Mouse (Mus musculus) thymus, adult 18-20 months (tissue): Measurements from ENCODE around the gene Nit2.

Source experiments
- DNase-seq, 2 experiments: peaks; one replicate each; pipeline ENCODE4 v3.0.0; 2022; ENCODE audit warnings: mixed read lengths in 2 of 2

Nit2 gene

DNA sequence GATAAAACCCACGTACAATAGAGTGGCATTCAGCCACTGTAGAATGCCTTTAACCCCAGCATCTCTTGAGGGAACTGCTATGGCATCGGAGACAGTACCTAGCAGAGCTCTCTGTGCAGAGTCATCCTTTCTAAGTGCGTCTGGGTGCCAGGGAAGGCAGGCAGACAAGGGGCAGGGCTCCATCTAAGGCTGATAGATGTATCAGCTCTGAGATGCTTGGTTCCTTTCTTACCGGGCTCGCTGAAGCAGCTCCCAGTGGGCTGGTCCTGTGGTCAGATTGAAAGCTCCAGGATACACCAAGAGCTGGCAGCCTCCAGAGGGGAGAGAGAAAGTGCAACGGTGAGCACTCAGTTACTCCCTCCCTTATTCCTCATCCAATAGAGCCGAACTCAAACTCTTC lies 7.3 kb downstream of the Nit2 start:
- DNase-seq = no peak

DNA sequence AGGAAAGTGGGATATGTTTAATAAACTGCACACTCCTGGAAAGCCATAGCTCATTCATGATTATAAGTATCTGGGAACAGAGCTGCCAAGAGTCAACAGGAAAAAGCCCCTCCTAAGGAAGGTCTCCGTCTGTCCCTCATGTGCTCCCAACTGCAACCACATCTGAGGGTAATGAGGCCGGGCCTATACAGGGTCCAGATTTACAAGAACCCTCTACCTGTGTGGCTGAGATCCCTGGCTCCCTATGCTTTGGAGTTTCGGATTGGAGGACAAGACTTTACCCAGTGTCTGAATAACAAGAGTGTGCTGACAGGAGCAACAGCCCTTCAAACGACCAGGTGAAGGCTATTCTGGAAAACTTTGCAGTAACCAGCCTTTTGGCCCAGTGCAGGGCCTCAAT lies 9.4 kb downstream of the Nit2 start:
- DNase-seq = no peak

DNA sequence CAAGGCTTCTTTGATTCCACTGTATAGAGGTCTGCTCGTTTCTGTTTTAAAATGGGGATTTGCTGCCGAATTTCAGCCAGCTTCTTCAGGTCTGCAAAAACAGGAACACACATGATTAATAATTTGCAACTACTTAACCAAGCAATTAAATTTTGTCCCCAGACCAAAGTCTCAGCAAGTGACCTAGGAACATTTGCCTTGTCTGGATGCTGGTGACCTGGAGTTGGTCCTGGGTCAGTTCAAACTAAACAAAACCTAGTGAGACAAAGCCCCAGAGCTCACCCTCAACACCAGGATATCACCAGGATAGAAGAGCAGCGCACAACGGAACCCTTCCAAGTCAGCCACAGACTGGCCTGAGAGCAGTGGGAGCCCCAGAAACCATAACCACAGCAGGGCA lies 10.1 kb downstream of the Nit2 start:
- no peak for DNase-seq

DNA sequence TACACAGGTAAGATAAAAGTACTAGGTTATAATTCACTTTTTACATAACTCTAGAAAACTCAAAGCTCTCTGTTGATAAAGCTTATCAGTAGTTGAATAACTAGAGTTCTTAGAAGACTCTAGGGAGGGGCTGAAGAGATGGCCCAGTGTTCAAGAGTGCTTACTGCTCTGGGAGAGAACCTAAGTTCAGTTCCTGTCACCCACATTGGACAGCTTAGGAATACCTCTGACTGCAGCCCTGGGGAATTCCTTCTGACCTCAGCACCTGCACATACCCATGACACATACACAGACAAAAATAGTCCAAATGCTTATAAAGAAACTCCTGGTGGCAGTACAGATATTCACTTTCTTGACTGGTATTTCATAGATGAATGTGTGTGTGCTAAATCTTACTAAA lies 11.2 kb downstream of the Nit2 start:
- no peak for DNase-seq

DNA sequence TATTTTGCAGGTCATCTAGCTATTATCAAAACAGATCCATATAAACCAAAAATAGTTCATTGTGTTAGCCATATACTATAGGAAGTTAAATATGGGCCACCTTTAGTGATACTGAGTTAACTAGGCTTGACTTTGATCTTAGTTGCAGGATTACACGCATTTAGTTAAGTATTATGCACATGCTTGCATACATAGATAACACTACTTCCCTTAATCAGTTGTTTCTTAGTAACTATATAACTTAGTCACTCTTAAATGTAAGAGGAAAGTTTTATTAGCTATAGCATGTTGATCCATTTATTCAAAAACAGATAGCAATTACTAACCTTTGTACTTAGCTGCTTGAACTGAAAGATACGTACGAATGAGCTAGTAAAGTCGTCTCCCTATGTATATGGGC lies 15.7 kb downstream of the Nit2 start:
- DNase-seq = no peak

DNA sequence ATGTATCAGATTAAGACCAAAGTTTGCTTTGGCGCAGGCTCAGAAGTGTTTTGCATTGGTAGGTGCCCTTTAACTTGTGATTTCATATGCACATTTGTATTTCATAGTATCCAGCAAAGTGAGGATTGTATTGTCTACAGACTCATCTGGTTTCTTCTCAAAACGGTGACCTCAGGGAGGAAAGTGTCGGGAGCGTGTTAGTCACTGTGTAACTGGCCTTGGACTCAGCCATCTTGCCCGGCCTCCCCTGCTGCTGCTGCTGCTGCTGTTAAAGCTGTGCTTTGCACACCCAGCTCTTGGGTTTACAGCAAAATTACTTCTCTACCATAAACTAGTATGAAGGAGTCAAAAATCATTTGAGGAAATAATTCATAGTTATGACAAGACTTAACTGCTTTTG lies 22.4 kb downstream of the Nit2 start:
- DNase-seq = no peak

DNA sequence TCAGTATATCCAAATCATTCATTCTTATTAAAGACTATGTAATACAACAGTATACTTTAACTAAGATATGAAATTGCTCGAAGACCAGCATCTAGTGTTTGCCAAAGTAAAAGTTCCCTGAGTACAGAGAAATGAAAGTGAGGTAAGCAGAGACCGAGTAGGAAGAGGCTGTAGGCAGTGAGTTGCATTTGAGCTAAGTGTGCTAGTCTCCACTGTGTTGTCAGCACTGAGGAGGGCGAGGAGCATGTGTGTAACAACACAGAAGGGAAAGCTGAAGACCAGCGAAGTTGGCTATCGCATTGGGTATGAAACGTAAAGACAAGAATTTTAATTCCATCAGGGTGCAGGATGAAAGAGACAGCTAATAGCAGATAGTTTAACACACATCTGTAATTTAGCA lies 33.5 kb downstream of the Nit2 start:
- no peak for DNase-seq

DNA sequence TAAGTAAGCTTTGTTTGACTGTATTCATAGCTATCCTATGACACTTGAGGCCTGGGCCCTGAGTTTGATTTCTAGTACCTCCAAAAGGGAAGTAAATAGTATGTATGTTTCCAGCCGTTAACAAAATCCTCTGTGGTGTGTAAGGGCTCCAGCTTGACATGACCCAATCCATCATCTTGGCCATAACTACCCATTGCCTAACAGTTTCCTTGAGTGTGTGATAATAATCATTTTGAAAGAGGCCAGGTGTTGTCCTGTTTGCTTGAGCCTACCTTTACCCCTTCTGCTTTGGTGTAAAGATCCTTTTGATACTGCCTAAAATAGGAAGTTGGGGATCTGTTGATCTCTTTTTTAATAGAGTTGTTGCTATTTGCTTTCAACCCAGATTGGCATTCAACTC lies 34.8 kb downstream of the Nit2 start:
- no peak for DNase-seq

DNA sequence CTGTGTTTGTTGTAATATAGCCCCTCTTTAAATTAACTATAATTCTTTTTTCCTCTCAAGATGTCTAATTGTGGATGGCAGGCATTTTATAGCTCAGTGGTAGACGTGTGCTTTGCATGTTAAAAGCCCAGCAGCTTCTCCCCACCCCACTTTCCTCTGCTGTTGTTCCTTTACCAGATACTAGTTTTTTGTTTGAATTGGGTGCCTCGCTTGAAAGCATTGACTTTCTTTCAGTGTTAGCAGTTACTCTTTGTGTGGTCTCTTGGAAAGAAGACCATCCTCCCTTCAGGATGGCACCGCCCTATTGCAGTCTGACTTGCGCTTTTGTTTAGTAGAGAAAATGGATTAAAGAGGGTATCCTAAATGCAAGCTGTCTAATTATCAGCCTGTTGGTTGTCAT lies 35.6 kb downstream of the Nit2 start:
- DNase-seq = no peak

DNA sequence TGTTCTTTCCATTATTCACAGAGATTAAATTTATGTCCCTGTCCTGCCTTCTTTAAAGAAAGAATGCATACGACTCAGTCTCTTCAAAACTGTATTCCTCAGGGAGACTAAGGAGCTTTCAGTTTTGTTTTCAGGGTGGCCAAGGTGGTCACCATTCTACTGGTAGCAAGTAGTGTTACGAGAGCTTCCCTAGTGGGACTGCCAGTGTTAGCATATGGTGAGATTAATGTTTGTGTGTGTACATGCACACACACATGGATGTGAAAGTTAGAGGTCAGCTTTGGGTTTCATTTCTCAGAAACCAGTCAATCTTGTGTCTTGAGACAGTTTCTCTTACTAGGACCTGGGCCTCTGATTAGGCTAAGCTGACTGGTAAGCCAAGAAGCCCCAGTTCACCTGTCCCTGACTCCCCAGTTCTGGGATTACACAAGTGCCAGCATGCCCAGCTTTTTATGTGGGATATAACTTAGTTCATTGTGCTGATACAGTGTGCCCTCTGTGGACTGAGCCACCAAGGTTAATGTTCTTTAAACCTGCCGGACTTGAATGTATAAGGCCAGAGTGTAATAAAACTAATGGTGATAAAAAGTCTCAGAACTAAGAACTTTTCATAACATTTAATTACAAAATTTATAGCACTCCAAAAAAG lies 36.3 kb downstream of the Nit2 start:
- DNase-seq = no peak

DNA sequence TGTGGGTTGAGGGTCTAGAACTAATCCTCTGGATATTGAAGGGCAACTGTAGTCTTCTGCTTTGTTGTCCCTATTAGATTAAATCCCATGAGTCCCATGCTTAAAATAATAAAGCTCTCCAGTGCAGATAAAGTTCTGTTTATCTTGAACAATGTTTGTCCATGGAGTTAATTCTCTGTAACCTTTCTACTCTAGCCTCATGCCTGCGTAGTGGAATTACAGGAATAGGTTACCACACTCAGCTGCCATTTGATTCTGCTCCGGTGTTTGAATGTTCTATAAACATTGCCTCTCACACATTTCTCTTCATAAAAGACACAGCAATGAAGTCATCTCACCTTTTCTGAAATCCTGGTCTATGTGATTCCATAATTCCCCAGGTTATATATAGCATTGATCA lies 39.3 kb downstream of the Nit2 start:
- no peak for DNase-seq

DNA sequence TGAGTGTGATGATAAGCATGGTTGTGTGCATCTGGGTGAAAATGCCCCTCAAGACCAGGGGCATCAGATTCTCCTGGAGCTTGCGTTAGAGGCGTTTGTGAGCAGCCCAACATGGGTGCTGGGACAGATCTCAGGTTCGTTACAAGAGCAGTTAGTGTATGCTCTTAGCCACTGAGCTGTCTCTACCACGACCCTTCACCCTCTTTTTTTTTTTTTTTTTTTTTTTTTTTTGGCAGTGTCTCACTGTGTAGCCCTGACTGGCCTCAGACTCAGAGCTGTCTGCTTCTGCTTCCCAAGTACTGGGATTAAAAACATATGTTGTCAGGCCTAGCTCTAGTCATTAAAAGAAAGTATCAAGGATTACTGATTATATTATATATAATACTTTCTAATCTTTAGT lies 40.9 kb downstream of the Nit2 start:
- DNase-seq = no peak

DNA sequence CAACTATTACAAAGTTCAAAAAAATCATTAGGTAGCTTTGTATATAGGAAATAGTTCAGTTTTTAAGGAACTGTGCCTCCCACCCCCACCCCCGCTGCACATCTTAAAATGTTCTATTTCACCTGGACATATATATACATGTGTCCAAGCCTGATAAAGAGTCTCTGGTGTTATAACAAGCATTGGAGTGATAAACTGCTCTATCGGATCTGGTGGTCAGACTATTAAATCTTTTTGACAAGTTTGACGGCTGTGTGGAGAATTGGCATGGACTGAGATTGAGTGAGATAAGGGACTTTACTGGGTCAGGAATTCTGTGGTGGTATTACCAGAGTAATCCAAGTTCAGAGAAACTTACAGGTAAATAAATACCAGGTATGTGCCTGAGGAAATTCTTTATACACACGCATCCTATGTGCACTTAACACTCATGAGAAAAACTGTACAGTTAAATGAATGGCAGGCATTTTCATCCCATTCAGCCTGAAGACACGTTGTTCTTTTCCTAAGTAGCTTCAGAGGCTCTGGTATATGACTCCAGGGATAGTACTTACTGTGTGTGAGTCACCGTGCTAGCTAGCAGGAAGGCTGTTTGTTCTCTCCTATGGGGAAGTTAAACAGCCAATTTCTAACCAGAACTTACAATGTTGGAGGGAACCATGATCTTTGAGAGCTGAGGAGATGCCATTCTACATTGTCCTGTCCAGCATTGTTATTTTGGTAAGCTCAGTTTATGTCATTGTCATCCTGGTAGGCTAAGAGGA lies 44.3 kb downstream of the Nit2 start:
- DNase-seq = no peak

DNA sequence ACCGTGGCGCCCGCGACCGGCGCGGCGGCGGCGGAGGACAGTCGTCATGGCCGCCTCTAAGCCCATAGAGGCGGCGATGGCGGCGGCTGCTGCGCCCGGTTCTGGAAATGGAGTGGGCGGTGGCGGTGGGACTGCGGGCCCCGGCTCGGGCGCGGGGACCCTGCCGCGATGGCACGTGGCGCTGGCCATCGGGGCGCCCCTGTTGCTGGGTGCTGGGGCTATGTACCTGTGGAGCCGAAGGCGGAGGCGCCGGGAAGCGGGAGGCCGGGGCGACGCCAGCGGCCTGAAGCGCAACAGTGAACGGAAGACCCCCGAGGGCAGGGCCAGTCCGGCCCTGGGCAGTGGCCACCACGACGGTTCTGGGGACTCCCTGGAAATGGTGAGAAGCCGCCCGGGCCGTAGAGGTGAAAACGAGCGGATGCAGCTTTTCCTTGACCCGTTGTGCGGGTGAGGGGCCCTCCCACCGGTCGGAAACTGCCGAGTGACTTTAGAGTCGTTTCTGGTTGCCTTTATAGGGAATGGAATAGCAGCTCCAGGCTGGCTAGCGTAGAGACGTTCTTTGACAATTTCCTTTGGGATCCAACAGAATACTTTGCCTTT lies 45.2 kb downstream of the Nit2 start:
- no peak for DNase-seq

DNA sequence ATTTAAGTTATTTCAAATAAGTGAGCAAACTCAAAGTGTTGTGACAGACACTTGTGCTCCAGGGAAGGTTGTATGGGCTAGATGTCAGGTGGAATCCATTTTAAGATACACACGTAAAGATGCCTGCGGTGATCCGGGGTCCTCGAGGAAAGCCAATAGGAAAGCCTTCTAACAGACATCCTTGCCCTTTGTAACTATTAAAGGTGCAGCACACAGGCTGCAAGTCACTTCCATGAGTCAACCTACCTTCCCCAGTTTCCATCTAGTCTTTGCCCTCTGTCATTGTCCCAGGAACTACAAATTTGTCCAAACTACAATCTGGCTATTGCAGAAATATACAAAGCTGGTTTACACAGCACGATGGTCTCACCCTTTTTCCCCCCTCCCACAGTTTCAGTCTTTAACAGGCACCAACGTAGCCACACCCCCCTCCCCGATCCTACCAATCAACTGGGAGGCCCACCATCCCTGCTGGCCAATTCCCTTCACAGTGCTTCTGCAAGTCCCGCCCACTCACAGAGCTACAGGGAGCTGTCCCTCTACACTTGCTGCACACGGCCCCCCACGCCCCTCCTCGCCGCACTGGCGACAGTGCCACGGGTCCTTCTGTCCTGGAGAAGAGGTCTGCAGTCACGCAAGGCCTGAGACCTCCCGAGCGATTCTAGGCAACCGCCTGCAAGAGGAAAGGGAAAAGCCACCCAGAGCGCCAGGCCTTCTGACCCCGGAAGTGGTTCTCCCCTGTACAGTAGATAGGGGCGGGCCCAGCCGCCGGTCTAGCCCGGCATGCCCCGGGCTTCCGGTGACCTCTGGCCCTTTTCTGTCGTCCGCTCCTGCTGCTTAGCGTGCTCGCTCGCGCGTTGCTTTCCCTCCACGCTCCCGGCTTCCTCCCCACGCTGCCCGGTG lies 46.0 kb downstream of the Nit2 start, which contains the start of gene Tomm70a:
TSS of gene Tomm70a (plus strand) at position 791 of the 903 bp plus-strand sequence.
- peak; percentile 87 to 89 for DNase-seq

DNA sequence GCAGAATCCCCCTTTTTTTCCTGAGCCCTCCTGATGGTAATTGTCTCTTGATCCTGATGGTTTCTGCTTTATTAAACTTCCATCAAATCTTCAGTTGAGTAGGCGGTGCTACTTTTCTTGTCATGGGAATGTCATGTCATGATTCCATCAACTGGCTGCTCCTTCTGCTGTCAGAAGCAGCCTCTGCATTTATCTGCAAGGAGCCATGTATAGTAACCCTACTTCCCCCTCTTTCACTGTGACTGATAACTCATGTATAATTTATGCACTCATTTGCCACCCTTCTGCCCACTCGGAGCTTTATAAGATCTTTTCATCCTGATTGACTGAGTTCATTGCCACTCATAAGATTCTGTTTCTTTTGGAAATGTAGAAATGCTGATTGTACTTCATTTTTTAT lies 49.6 kb downstream of the Nit2 start:
- DNase-seq = no peak

DNA sequence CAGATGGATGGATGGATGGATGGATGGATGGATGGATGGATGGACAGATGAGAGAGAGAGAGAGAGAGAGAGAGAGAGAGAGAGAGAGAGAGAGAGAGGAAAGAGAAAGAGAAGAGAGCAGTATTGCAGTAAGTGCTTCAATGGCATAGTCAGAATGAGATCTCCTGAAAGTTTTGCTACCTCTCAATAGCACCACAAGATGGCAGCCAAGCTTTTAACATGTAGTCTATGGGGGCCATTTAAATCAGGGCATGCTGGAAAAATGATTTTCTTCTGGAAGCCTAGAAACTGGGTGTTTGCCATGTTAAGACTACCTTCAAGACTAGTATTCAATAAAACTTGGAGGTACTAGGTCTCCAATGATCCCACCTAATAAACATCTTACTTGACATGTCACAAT lies 51.1 kb downstream of the Nit2 start:
- DNase-seq = no peak
